Mouse (Mus musculus): ENCODE results near the gene Iqschfp. TPM values are rescaled to one million over a fixed set of nuclear protein-coding genes. Genes with fewer than 3 reads are reported as not detected.
A peak's percentile ranks its signal among the peaks of the same experiment; 100 is the strongest.

The Iqschfp gene
- total RNA-seq, 2 experiments from 2014 or later = 0.31 to 0.59 TPM

GRCm38 (mm10) chr3:68492066-68492465 is 600.0 kb downstream of the Iqschfp start:
- no peak for DNase-seq (ENCODE audit: low spot score in 2 of 2)

- DNase-seq (ENCODE audit: low spot score in 2 of 2) = no peak
These were observed 600.5 kb downstream of the Iqschfp start for GRCm38 (mm10) chr3:68492513-68492912.

- peak in 1 of 2 experiments; percentile 22 for DNase-seq (ENCODE audit: low spot score in 2 of 2)
These were observed 601.1 kb downstream of the Iqschfp start for GRCm38 (mm10) chr3:68493170-68493585.

GRCm38 (mm10) chr3:68493586-68494295 is 601.7 kb downstream of the Iqschfp start:
- peak; percentile 33 to 58 for DNase-seq (ENCODE audit: low spot score in 2 of 2)

- no peak for DNase-seq (ENCODE audit: low spot score in 2 of 2)
These were observed 602.5 kb downstream of the Iqschfp start for GRCm38 (mm10) chr3:68494296-68495095.

GRCm38 (mm10) chr3:68495096-68495735 is 603.2 kb downstream of the Iqschfp start:
- DNase-seq (ENCODE audit: low spot score in 2 of 2) = peak; percentile 13 to 18

- no peak for DNase-seq (ENCODE audit: low spot score in 2 of 2)
These were observed 603.8 kb downstream of the Iqschfp start for GRCm38 (mm10) chr3:68495736-68496242.

GRCm38 (mm10) chr3:68496513-68496912 is 604.5 kb downstream of the Iqschfp start:
- no peak for DNase-seq (ENCODE audit: low spot score in 2 of 2)

GRCm38 (mm10) chr3:68499532-68500152 is 607.6 kb downstream of the Iqschfp start:
- no peak for DNase-seq (ENCODE audit: low spot score in 2 of 2)

GRCm38 (mm10) chr3:68504838-68505237 is 612.8 kb downstream of the Iqschfp start:
- DNase-seq (ENCODE audit: low spot score in 2 of 2) = no peak

GRCm38 (mm10) chr3:68506769-68507318 is 614.8 kb downstream of the Iqschfp start:
- no peak for DNase-seq (ENCODE audit: low spot score in 2 of 2)

GRCm38 (mm10) chr3:68508629-68509028 is 616.6 kb downstream of the Iqschfp start:
- peak in 1 of 2 experiments; percentile 29 for DNase-seq (ENCODE audit: low spot score in 2 of 2)

- no peak for DNase-seq (ENCODE audit: low spot score in 2 of 2)
These were observed 618.8 kb downstream of the Iqschfp start for GRCm38 (mm10) chr3:68510872-68511271.

- no peak for DNase-seq (ENCODE audit: low spot score in 2 of 2)
These were observed 619.7 kb downstream of the Iqschfp start for GRCm38 (mm10) chr3:68511744-68512143.

- DNase-seq (ENCODE audit: low spot score in 2 of 2) = no peak
These were observed 620.3 kb downstream of the Iqschfp start for GRCm38 (mm10) chr3:68512327-68512726.

- no peak for DNase-seq (ENCODE audit: low spot score in 2 of 2)
These were observed 621.5 kb downstream of the Iqschfp start for GRCm38 (mm10) chr3:68513340-68514119.

GRCm38 (mm10) chr3:68514120-68514497 is 622.1 kb downstream of the Iqschfp start:
- no peak for DNase-seq (ENCODE audit: low spot score in 2 of 2)

- no peak for DNase-seq (ENCODE audit: low spot score in 2 of 2)
These were observed 622.7 kb downstream of the Iqschfp start for GRCm38 (mm10) chr3:68514717-68515116.

GRCm38 (mm10) chr3:68516393-68517081 is 624.5 kb downstream of the Iqschfp start:
- DNase-seq (ENCODE audit: low spot score in 2 of 2) = no peak
